Comparison of ENCODE assay signal across 18 mouse cellular contexts in the genomic region with DNA sequence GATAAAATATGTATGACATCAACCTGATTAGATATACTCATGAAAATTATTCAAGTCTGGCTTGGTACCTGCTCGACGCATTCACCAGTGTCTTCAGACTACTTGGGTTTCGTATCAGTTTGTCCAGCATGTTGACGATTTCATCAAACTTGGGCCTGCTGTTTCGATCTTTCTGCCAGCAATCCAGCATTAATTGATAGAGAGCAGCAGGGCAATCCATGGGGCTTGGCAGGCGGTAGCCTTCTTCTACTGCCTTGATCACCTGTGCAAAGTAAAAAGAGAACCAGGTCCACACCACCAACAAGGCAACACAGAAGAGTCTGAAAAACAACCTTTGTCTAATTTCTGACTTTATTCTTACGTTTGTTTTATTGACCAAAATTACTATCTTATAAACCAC.
"Had no signal": no experiment of that assay in that cellular context is flagged by ENCODE, and none has a peak within 500 bp of the region (broad histone marks: within the 10 kb centered on the region; RNA-seq: fewer than 3 reads in every experiment).

No protein-coding gene starts in this region.

- H3K27ac ChIP-seq: midbrain, embryonic 10.5 days; midbrain, embryonic 12.5 days; neural tube, embryonic 13.5 days; neural tube, embryonic 15.5 days had no signal

- H3K4me2 ChIP-seq: lung, embryonic 14.5 days; midbrain, embryonic 12.5 days; neural tube, embryonic 13.5 days; neural tube, embryonic 15.5 days had no signal

- H3K4me1 ChIP-seq: midbrain, embryonic 10.5 days; midbrain, embryonic 12.5 days; neural tube, embryonic 13.5 days; neural tube, embryonic 15.5 days had no signal

- DNase-seq: lung, adult 18-20 months; lung, embryonic 14.5 days; lung, postnatal 10 days; lung, postnatal 4 days; midbrain, embryonic 14.5 days; retina, postnatal 1 day; right cerebral cortex, adult 18-20 months; right cerebral cortex, postnatal 25 days; right cerebral cortex, postnatal 4 days; spleen, adult 18-20 months; thymus, adult 18-20 months; thymus, postnatal 14 days; thymus, postnatal 36 days had no signal

- H3K4me3 ChIP-seq: midbrain, embryonic 10.5 days; midbrain, embryonic 12.5 days; myocyte; neural tube, embryonic 13.5 days; neural tube, embryonic 15.5 days had no signal

- H3K9ac ChIP-seq: lung, embryonic 14.5 days; midbrain, embryonic 12.5 days; neural tube, embryonic 13.5 days; neural tube, embryonic 15.5 days had no signal

- H3K27me3 ChIP-seq: midbrain, embryonic 12.5 days; neural tube, embryonic 13.5 days; neural tube, embryonic 15.5 days had no signal

- H3K36me3 ChIP-seq: midbrain, embryonic 10.5 days; midbrain, embryonic 12.5 days; neural tube, embryonic 13.5 days; neural tube, embryonic 15.5 days had no signal

- H3K9me3 ChIP-seq: midbrain, embryonic 10.5 days; midbrain, embryonic 12.5 days; neural tube, embryonic 13.5 days; neural tube, embryonic 15.5 days had no signal
